Mouse (Mus musculus): Measurements from ENCODE around the gene Hoxa11.

Gene Hoxa11

DNA sequence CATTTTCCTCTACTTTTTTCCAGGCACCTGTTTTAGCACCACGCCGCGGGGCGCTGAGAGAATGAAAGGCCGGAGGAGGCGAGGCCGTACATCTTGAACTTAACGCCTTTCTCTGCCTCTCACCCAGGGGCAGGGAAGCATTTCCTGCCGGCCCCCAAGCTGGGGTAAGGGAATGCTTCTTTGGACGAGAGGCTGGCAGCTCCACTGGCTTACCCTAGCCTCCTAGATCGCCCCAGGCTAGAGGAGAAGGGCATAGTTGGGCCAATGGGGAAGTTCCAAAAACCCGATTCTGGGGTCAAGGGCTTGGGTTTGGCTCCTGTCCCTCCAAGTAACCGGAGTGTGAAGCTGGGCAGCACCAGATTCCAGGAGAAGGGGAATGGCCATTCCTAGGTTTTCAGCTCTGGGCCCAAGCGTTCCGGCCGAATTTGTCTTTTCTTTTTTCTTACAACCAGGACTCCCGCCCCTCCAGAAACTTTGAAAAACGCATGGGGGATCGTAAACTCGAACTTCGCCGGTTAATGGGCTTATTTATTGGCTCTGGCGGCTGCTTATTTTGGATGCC, 12.5 kb downstream of the Hoxa11 start:
- DNase-seq (ENCODE audit: low spot score in 2 of 2): no peak

DNA sequence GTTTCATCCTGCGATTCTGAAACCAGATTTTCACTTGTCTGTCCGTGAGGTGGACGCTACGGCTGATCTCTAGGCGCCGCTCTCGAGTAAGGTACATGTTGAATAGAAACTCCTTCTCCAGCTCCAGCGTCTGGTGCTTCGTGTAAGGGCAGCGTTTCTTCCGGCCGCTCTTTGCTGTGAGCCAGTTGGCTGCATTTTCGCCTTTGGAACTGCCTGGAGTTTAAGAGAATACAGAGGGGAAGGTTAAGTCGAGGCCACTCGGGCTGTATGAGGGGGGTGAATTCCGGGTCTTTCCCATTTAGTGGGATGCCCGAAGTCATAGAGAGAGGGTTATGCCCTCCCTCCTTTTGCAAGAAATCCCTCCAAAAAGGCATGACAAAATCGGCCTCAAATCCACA, 13.0 kb downstream of the Hoxa11 start:
- no peak for DNase-seq (ENCODE audit: low spot score in 2 of 2)

DNA sequence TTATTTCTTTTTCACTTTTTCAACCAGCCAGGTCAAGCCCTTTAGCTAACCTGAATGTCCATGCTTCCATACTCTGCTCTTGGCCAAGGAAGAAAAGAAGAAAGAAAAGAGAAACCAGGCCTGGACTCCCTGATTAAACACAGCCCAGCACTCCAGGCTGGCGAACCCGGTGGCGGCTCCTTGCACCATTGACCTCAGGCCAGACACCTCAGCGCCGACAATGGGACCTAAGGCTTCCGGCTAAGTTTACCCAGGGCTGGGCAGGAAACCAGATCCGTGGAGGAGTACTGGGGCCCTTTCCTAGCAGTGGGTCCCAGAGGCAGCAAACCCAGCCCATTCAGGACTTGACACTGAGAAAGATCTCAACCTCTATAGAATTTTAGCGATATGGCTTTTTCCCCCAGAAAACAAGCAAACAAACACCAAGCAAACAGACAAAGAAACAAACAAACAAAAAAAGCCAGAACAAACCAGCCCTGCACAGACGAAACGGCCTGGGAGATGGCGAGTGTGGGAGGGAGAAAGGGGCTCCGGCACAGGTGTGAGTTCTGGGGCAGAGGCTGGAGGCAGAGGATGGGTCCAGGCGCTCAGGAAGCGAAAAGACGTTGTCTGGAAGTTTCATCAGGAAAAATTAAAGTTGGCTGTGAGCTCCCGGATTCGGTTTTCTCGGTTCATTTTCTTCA, 13.6 kb downstream of the Hoxa11 start:
- DNase-seq (ENCODE audit: low spot score in 2 of 2): no peak

DNA sequence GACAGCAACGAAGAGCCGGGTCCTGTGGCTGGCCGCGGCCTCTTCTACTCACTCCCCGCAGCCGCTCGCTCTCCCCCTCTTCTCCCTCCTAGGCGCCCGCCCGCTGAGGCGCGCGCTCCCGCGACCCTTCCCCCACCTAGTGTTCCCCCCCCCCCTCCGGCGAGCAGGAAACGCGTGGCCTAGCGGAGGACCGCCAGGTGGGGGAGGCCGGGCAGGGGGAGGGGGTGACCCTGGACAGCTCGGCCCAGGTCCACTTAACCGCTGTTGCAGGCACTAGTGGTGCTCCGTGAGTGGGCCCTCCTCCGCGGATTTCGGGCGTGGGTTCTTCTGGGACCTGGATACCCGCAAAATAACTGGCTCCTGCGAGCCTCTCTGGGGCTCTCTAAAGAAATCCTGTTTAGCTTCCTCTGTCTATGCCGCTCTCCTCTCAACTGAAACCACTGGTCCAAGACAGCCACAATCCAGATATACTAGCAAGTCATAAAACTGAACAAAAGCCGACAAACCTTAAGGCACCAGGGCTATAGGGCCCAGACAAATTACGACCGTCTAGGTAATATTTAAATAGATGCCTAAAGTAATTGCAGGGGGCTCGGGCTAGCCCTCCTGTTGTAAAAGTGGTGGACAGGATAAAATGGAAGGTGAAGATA, 15.0 kb downstream of the Hoxa11 start, which contains the start of gene Hoxa9:
Gene Hoxa9, minus strand, starts transcription at position 574 of the 650 bp plus-strand sequence.
- no peak for DNase-seq (ENCODE audit: low spot score in 2 of 2)

DNA sequence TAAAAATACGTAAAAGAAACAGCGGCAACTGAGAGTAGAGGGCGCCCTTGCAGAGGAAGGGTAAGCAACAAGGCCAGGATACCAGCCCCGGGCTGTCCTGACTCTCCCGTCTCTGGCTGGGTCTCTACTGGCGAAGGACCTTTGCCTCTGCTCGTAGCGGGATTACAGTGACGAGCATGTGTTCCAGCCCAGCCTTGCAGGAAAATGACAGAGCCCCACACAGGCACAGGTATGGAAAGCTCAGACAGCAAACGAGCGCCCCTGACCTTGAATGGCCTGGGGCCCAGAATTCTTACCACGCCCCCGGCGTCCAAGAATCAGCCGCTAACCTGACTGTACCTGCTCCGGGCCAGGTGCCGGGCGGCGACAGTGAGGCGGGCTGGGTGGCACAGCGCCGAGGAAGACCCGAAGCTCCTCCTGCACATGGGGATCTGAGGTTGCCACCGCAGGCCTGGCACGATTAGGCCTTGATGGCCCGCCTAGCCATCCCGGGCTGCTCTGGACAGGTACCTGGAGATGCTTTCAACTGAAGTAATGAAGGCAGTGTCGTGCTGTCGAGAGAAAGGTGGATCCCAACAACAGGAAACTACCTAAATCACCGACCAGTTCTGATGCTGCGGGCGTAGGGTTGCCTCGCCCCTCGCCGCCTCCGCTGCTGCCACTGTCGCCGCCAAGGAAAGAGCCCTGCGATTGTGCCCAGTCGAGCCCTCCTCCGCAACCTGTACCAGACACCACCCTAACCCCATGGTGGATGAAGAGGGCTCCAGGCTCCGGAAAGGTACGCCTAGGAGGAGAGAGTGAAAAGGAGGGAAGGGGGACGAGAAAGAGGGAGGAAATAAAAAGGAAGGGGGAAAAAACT, 15.8 kb downstream of the Hoxa11 start:
- DNase-seq (ENCODE audit: low spot score in 2 of 2): no peak

DNA sequence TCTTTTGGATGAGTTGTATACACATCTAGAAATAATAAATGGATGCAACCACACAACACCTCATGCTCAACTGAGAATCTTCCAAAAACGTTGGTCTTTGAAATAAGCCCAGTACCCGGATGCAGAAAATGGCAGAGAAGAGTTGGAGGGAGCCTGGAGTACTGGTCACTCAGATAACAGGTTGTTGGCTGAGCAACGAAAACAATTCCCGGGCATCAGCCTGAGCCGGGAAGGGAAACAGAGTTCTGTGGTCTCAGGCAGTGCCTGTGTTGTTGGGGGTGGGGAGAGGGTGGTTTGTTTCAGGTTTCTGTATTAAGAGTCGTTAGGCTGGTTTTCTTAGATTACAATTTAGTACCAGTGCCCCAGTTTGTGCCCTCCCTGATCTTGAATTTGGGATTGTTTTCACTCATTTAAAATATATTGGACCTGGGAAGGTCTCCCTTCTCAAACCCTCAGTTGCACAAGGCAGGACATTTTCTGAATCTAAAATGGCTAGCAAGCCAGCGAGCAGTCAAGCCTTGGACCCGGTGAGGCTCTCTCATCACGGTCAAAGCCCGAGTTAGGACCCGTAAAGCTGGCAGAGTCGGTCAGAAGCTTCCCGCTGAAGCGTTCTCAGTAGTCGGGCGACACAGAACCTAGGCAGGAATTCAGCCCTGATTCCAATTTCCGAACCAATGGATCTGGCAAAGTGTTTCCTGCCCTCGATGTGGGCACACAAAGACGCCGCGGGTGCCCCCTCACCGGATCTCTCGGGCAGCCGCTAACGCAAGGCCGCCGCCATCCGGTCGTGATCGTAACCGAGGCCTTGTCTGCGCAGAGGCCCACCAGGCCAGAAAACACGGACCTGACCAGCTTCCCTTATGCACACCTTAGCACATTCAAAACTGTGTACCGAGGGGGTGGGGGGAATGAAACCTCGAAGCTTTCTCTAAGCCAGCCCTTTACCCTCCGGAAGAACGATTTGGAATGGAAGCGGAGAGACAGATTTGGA, 16.8 kb downstream of the Hoxa11 start:
- DNase-seq (ENCODE audit: low spot score in 2 of 2): no peak

DNA sequence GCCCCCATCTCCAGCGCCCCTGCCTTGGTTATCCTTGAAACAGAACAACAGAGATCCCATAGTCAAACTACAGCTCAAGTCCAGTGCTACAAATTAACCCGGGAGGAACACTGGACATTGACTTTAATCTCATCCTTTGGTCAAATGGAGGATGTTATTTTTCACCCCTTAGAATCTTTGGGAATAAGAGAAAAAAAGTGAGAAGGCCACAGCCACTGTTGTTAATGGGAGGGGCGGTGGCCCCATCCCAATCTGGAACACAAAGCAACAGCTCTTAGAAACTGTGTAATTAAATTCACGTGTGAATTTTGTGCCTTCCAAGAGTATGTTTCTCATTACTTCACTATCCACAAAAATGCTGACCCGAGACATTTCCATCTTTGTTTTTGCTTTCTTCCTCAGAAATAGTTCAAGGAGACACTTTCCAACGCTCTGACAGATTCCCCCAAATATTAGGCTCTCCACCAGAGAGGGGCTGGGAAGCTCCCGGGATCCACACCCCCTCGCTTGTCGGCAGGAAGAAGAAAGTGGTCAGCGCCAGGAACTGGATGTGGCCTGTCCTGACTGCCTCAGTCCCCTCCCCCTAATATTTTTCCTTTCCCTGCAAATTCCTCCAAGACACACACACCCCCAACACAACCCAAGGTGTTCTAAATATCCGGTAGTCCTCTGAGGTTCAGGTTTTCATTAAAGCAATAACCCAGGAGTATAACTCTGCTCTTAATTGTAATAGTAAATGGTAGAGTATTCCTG, 18.0 kb downstream of the Hoxa11 start:
- DNase-seq (ENCODE audit: low spot score in 2 of 2): no peak

DNA sequence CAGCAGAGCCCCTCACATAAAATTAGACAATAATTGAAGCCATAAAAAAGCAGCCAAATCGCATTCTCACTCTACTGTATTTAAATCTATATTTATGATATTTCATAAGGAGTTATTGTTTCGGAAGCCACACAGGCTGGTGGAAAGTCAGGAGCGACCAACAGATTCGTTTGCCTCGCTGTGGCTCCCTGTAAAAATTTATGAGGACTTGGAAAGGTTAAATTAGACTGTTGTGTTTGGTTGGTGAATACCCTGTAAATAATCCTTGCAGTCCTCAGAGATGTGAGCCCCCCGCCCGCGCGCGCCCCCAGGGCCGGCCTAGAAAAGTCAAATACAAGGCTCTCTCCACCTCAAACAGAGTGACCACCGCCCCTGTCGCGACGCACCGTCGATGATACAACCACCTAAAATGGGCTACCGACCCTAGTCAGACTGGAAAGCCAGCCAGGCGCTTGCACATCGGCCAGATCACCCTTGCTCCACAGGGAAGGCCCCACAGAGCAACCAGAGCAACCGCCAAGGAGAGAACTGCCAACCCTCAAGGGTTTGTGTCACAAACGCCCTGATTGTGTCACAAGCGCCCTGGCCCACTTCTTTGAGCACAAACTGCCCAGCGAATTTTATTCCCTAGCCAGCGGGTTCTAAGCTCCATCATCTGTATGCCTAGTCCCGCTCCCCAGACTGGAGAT, 18.9 kb downstream of the Hoxa11 start:
- no peak for DNase-seq (ENCODE audit: low spot score in 2 of 2)

DNA sequence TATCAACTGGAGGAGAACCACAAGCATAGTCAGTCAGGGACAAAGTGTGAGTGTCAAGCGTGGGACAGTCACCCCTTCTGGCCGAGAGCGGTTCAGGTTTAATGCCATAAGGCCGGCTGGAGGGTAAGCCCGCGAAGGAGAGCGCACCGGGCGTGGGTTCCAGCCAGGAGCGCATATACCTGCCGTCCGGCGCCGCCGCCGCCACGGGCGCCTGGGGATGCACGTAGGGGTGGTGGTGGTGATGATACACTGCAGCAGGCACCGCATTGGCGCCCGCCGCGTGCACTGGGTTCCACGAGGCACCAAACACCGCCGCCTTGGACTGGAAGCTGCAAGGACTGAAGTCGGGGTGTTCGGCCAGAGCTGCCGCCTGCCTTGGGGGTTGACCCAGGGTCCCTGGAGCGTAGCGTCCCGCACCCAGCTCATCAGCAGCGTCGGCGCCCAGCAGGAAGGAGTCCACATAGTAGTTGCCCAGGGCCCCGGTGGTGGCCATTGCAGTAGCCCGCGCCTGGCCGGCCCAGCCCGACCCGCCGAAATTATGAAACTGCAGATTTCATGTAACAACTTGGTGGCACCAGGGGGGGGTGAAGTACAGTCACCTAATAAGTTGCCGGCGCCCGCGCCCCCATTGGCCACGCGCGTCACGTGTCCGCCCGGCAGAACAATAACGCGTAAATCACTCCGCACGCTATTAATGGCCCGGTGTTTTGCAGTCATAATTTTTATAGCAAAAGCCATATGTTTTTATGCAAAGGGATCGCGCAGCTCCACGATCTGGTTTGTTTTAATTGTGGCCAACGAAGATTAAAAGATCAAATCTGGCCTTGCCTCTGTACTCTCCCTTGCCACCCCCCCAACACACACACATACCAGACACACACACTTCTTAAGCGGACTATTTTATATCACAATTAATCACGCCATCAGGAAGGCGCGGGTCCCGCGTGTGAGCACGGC, 19.7 kb downstream of the Hoxa11 start:
- DNase-seq (ENCODE audit: low spot score in 2 of 2): no peak

DNA sequence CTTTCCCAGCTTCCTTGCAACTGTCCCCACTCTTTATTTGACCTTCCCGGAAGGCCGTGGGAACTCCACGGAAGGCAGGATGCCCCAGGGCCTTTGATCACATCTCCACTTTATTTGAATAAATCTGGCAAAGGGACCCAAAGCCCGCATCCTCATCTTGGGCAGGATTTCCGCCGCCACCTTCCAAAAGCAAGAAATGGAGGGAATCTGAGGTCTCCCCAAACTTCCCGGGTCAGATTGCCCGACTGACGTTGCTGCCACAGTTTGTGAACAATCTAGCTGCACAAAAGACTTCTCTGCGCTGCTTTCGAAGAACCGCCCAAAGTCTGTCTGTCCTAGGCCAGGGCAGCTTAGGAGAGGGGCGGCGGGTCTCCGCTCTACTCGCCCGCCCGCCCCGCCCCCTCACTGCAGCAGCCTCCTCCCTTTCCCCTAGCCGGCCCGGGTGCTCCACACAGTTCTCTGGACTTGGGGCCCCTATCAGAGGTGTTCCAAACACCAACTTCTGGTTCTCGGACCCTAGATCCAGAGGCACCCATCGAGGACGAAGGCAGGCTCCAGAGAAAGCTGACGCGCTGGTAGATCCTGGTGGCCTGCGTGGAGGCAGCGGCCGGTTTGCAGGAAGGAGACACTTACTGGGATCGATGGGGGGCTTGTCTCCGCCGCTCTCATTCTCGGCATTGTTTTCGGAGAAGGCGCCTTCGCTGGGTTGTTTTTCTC, 20.6 kb downstream of the Hoxa11 start:
- no peak for DNase-seq (ENCODE audit: low spot score in 2 of 2)

DNA sequence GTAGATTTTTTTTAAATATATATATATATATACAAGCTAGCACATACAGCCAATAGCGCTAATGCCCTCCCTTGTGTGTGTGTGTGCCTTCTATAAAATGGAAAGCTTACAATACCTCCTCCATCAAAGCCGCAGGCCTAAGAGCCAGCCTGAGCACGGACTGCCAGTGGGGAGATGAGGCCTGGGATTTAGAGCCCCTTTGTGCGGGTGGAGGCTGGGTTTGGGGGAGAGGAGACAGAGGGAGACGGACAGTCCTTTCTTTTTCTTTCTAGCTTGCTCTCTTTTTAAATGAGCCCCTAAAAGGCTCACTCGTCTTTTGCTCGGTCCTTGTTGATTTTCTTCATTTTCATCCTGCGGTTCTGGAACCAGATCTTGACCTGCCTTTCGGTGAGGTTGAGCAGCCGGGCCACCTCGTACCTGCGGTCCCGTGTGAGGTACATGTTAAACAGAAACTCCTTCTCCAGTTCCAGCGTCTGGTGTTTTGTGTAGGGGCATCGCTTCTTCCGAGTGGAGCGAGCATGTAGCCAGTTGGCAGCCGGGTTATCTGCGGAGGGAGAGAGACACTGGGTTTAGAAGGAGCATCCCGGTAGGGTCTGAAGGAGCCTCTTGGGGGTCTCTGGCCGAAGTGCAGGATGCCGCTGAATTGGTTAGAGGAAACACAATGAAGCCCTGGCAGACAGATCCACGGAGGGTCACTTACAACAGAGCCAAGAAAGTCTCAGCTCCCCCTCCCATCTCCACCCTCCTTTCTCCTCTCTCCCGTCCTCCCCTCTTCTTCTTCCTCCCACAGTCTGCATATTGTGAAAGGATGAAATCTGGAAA, 21.5 kb downstream of the Hoxa11 start:
- no peak for DNase-seq (ENCODE audit: low spot score in 2 of 2)

DNA sequence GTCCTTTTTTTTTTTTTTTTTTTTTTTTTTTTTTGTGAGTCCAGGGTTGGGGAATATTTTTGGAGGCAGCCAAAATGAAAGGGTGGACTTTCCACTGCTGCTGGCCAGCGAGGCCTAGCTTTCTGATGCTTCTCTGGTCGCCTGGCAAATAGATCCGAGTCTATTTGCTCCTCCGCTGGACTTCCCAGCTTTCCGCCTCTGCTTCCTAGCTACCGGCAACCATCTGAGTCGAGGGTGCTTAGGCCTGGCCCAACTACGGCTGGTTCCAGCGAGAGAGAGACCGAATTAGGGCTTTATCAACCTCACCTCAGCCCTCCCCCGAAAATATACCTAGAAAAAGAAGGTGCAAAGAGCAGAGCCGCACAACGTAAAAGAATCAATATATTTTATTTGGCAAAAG, 22.9 kb downstream of the Hoxa11 start:
- no peak for DNase-seq (ENCODE audit: low spot score in 2 of 2)

DNA sequence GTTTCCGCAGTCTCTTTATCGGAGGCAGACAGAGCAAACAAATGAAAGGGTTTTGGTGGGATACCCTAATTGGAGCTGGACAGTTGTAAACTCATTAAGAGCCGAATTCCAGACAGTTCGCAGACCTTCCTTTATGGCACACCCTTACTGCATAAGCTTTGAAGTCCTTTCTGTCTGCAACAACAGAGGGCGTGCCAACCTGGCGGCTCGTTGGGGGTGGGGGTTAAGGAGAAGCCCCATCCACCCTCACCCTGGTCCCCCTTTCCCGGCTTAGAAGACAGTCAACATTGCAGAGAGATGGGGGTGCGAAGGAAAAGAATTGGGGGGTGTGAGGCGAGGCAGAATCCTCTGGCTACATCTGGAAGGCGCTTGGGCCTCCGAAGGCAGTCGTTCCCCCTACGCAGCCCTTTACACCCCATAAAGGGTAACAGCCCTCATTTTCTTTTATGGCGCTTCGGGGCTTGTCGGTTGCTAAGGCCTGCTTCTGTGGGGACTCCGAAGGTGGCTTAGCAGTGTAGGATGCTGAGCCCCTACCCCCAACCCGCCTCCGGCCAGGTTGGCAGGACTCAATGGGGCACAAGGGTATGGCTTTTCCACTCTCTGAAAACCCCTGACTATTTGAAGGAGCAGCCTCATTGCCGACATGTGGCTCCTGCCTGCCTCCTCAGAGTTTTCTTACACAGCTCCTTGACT, 23.5 kb downstream of the Hoxa11 start:
- DNase-seq (ENCODE audit: low spot score in 2 of 2): no peak

DNA sequence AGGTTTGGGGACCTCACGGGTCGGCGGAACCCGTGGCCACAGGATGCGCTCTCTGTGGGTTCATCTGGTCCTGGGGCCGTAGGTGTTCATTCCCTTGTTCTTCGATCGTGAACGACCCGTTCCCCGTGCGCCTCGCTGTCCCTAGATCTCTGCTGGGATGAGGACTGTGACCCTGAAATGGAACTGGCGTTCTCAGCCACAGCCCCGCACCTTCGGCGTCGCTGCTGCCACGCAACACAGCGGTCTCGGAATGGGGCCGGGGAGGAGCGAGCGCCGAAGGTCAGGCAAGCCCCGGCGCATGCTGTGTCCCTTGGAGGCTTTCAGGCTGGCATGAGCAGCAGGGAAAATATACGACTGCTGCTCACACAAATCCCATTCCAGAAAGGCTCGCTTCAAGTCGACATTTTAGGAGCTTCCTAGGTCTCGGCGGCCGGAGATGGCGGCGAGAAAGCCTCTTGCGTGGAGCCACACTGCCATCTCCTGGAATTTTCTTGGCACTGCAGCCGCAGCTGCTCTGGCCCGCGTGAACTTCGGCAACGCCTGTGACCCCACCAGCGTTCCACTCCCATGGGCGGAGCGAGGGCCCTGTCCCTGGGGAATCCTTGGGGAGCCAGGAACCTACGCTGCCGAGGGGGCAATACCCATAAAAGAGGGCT, 24.1 kb downstream of the Hoxa11 start, which contains the start of gene Hoxa7:
Gene Hoxa7, minus strand, starts transcription at position 518 of the 656 bp plus-strand sequence.
- DNase-seq (ENCODE audit: low spot score in 2 of 2): peak; percentile 69 to 78

DNA sequence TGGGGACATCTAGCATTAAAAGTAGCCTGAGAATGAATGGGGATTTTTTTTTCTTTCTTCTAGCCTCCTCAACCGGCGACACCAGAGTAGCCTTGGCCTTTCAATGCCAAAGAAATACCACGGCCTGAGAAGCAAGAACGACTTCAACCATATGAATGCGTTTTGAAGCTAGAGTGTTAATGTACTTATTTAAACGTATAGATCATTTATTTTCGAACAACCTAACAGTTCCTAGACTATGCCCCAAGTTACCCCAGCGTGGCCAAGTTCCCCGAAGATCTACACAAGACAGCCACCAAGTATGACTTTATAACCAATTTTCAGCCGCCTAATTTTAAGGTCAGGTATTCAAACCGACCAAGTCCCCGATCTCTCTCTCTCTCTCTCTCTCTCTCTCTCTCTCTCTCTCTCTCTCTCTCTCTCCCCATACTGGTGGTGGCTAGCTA, 24.7 kb downstream of the Hoxa11 start:
- DNase-seq (ENCODE audit: low spot score in 2 of 2): no peak

All from natural killer cell, adult 2 months (primary cell).